Mouse (Mus musculus): ENCODE results near the gene Rrm1. TPM values are rescaled to one million over a fixed set of nuclear protein-coding genes. Genes with fewer than 3 reads are reported as not detected.
"Not testable (repeated sequence)": the region's sequence is repeated elsewhere in the genome, so short reads cannot be mapped to it uniquely, and the experiment has no call there.

Gene Rrm1
- polyA plus RNA-seq, 1 experiment: 222 TPM

DNA sequence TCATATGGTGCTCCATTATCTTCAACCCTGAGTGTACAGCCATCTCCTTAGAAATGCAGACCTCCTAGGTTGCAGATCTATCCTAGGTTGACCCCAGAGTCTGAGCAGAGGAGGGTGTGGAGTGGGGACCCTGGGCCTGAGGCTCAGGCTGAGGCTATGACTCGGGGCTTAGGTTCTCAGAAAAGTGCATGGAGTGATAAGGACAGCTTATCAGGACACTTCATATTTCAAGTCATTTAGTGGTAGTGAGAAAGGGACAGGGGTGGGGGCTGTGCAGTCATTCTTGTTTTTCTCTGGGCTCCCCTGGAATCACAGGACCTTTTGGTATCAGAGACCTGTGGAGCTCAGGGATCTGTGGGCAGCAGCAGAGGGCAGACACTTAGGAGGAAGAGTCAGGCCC lies 44.6 kb downstream of the Rrm1 start:
- Histone ChIP-seq H3K4me1 (ENCODE audit: control insufficient read depth, insufficient read depth, low read length) (peaks cover 3% of the 10 kb centered on the region; the same call in 1 of the 2 replicates), H3K4me3 (ENCODE audit: insufficient read depth, low read length) (no peak overlapping the region), H3K27ac (ENCODE audit: insufficient read depth, low read length) (no peak overlapping the region)
- TF ChIP-seq CTCF (IDR thresholded peaks at IDR 0.05; ENCODE audit: borderline replicate concordance, insufficient read depth, low read length) (no peak), POLR2A (IDR thresholded peaks at IDR 0.05; ENCODE audit: low read depth, low read length) (no peak)

DNA sequence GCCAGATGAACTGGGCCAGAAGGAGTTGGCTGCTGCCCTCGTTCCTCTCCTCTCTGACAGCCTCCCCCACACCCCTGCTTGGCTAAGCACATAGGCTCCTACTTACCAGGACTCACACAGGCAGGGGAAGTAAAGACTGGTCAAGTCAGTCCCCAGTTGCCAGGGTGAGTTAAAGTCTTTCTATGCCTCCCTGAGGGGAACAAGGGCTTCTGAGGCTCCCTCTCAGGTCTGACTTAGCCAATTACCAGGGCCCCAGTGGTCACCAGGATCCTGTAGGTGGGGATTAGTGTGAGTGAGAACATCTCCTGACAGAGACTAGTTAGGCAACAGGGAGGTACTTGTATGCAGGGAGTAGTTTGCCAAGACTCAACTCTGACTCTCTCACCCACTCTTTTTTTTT lies 46.7 kb downstream of the Rrm1 start, which contains the start of gene Olfr544:
Gene Olfr544, minus strand, starts transcription at position 153 of the 400 bp plus-strand sequence.
- H3K4me1 ChIP-seq (ENCODE audit: control insufficient read depth, insufficient read depth, low read length): peaks cover 1% of the 10 kb centered on the region; the same call in 1 of the 2 replicates
- H3K27ac ChIP-seq (ENCODE audit: insufficient read depth, low read length): no peak within 1 kb of the TSS
- TF ChIP-seq CTCF (IDR thresholded peaks at IDR 0.05; ENCODE audit: borderline replicate concordance, insufficient read depth, low read length) (no peak), POLR2A (IDR thresholded peaks at IDR 0.05; ENCODE audit: low read depth, low read length) (no peak)
- no peak within 1 kb of the TSS for H3K4me3 ChIP-seq (ENCODE audit: insufficient read depth, low read length)

DNA sequence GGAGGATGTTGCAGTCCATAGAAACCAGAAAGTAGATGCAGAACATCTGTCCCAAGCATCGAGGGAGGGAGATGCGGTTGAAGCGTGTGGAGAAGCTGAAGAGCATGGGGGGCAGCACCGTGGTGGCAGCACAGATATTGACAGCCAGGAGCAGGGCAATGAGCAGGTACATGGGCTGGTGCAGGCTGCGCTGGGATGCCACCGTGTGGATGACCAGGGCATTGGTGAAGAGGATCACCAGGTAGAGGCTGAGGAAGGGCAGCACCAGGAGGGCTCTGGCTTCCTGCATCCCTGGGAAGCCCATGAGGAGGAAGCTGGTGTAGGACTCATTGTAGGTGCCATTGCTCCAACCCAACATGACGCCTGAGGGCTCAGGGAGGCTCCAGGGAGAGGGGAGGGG lies 52.9 kb downstream of the Rrm1 start:
- not testable (repeated sequence) for H3K4me3 ChIP-seq (ENCODE audit: insufficient read depth, low read length); H3K27ac ChIP-seq (ENCODE audit: insufficient read depth, low read length); H3K4me1 ChIP-seq (ENCODE audit: control insufficient read depth, insufficient read depth, low read length)

DNA sequence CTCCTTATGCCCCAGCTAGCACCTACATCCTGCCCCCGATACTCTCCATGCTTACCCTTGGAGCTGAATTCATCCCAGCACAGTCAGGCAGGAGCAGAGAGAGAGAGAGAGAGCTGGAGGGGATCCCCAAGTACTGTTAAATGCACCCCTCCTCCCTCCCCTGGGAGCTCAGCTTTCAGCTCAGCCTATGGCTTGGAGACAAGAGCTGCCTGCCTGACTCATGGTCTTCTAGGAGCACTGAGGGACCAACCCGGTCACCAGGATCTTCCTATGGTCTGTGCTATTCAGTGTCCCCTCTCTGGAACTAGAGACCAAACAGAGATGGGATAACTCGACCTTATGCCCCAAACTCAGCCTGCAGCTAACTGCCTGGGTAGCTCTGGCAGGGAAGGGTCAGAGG lies 58.0 kb downstream of the Rrm1 start, which contains the start of gene Olfr545:
Gene Olfr545, minus strand, starts transcription at position 101 of the 400 bp plus-strand sequence.
- TF ChIP-seq CTCF (IDR thresholded peaks at IDR 0.05; ENCODE audit: borderline replicate concordance, insufficient read depth, low read length): no peak
- TF ChIP-seq POLR2A (IDR thresholded peaks at IDR 0.05; ENCODE audit: low read depth, low read length): no peak
- Histone ChIP-seq H3K4me3 (ENCODE audit: insufficient read depth, low read length) (no peak within 1 kb of the TSS), H3K4me1 (ENCODE audit: control insufficient read depth, insufficient read depth, low read length) (no peaks in the 10 kb centered on the region), H3K27ac (ENCODE audit: insufficient read depth, low read length) (no peak within 1 kb of the TSS)

DNA sequence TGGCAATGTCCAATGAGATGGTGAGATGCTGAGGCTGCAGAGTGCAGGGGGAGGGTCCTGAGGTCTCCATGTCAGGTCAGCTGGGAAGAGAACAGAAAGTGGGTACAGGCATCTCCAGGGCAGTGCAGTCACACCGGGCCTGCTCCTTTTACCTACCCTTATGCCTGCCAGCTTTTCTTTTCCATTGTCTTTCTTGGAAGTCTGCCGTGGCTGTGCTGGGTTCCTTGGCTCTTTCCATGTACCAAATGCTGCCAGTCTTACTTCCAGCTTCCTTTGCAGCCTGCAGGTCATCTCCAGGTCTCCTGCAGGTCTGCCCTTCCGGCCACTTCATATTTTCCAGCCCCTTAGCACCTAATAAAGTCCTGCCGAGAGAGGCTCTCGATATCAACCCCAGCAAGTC lies 60.5 kb downstream of the Rrm1 start:
- H3K4me1 ChIP-seq (ENCODE audit: control insufficient read depth, insufficient read depth, low read length): no peaks in the 10 kb centered on the region
- no peak overlapping the region for H3K27ac ChIP-seq (ENCODE audit: insufficient read depth, low read length)
- H3K4me3 ChIP-seq (ENCODE audit: insufficient read depth, low read length): no peak overlapping the region
- TF ChIP-seq POLR2A (IDR thresholded peaks at IDR 0.05; ENCODE audit: low read depth, low read length) (no peak), CTCF (IDR thresholded peaks at IDR 0.05; ENCODE audit: borderline replicate concordance, insufficient read depth, low read length) (no peak)

DNA sequence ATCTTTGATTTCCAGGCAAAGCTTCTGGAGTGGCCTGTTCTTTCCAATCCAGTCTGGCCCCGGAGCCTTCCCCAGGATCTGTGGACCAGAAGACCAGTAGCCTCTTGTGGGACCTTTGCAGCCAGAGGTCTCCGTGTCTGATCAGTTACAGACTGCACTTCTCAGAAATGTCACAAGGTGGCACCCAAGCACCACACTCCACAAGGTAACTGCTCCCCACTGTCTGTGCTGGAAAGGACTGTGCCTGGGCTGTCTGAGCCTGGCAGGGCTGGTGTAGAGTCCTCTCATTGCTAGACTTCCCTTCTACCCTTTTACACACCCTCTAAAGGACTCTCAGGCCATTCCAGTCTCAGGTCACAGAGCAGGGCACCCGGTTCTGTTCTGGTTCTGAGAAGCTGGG lies 65.4 kb downstream of the Rrm1 start:
- no peak overlapping the region for H3K27ac ChIP-seq (ENCODE audit: insufficient read depth, low read length)
- TF ChIP-seq POLR2A (IDR thresholded peaks at IDR 0.05; ENCODE audit: low read depth, low read length) (no peak), CTCF (IDR thresholded peaks at IDR 0.05; ENCODE audit: borderline replicate concordance, insufficient read depth, low read length) (peak; percentile 89)
- no peaks in the 10 kb centered on the region for H3K4me1 ChIP-seq (ENCODE audit: control insufficient read depth, insufficient read depth, low read length)
- no peak overlapping the region for H3K4me3 ChIP-seq (ENCODE audit: insufficient read depth, low read length)

DNA sequence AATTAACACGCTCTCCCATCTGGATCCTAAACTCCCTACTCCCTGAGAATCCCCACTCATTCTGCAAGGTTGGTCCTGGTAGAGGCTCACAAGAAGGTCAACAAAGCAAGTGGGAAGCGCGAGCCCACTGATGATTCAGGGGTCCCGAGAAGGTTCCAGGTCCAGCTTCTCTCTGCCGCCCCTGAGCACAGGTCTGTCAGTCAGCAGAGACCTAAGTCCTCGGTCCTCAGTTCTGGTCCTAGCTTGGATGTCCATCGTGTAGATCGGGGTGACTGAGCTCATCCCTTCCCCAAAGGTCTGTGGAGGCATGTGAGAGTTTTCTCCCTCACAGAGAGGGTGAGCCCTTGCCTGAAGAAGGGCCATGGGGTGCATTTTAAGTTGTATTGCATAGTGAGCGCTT lies 66.6 kb downstream of the Rrm1 start:
- no peak for TF ChIP-seq CTCF (IDR thresholded peaks at IDR 0.05; ENCODE audit: borderline replicate concordance, insufficient read depth, low read length)
- no peak for TF ChIP-seq POLR2A (IDR thresholded peaks at IDR 0.05; ENCODE audit: low read depth, low read length)
- H3K4me3 ChIP-seq (ENCODE audit: insufficient read depth, low read length): no peak overlapping the region
- H3K27ac ChIP-seq (ENCODE audit: insufficient read depth, low read length): no peak overlapping the region
- no peaks in the 10 kb centered on the region; the same call in 1 of the 2 replicates for H3K4me1 ChIP-seq (ENCODE audit: control insufficient read depth, insufficient read depth, low read length)

DNA sequence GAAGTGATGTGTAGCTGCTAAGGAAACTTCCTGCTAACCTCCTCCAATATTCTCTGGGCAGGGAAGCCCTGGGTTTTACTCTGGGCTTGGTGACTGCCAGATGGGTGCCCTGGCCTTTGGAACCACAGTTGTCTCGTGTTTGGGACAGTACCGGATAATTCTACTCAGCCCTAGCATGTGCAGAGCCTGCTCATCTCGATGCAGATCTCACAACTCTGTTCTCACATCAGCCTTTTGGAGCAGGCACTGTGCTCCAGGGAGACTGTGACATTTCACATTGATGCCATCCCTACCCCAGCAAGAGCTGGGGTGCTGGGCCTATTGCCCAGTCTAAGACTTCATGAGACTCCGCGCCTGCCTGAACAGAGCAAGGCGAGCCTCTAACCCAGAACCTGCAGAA lies 67.2 kb downstream of the Rrm1 start:
- no peak overlapping the region for H3K4me3 ChIP-seq (ENCODE audit: insufficient read depth, low read length)
- H3K4me1 ChIP-seq (ENCODE audit: control insufficient read depth, insufficient read depth, low read length): no peaks in the 10 kb centered on the region; the same call in 1 of the 2 replicates
- no peak overlapping the region for H3K27ac ChIP-seq (ENCODE audit: insufficient read depth, low read length)
- TF ChIP-seq CTCF (IDR thresholded peaks at IDR 0.05; ENCODE audit: borderline replicate concordance, insufficient read depth, low read length): no peak
- TF ChIP-seq POLR2A (IDR thresholded peaks at IDR 0.05; ENCODE audit: low read depth, low read length): no peak

DNA sequence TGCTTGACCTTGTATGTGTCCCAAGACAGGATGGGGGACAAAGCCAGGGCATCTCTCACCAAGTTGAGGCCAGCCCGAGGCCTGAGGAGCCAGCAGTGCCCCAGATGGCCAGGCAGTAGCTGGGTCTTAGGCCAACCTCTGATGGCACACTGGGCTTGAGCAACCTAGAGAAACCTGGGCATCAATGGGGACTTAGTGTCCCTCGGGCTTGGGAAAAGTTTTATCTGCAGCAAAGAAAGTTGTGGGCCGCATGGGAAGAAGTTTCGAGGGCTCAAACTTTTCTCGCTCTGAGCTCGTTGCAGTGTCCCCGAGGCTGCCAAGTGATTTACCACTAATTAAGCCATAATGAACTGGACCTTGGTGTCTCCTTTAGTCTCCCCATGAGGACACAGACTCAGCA lies 68.2 kb downstream of the Rrm1 start:
- TF ChIP-seq CTCF (IDR thresholded peaks at IDR 0.05; ENCODE audit: borderline replicate concordance, insufficient read depth, low read length): no peak
- TF ChIP-seq POLR2A (IDR thresholded peaks at IDR 0.05; ENCODE audit: low read depth, low read length): no peak
- Histone ChIP-seq H3K27ac (ENCODE audit: insufficient read depth, low read length) (no peak overlapping the region), H3K4me1 (ENCODE audit: control insufficient read depth, insufficient read depth, low read length) (no peaks in the 10 kb centered on the region; the same call in 1 of the 2 replicates)

DNA sequence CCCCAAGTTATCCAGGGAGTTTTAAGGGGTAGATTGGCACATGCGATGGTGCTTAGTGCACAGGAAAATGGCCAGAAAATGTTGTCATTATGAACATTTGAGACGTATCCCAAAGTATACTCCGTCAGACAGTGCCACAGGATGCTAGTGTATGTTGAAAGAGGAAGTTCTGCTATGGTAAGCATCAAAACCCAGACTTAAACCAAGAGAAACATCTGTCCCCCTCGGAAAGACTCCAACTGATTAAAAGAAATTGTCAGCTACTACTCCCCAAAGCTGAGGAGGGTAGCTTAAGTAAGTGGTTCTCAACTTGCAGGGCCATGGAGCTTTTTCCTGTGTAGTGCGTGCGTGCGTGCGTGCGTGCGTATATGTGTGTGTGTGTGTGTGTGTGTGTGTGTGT lies 70.4 kb downstream of the Rrm1 start:
- TF ChIP-seq CTCF (IDR thresholded peaks at IDR 0.05; ENCODE audit: borderline replicate concordance, insufficient read depth, low read length) (no peak), POLR2A (IDR thresholded peaks at IDR 0.05; ENCODE audit: low read depth, low read length) (no peak)
- Histone ChIP-seq H3K4me1 (ENCODE audit: control insufficient read depth, insufficient read depth, low read length) (no peaks in the 10 kb centered on the region; the same call in 1 of the 2 replicates), H3K27ac (ENCODE audit: insufficient read depth, low read length) (no peak overlapping the region), H3K4me3 (ENCODE audit: insufficient read depth, low read length) (no peak overlapping the region)

More for the DNA sequence above, 68.2 kb downstream of the Rrm1 start:
- H3K4me3 ChIP-seq (ENCODE audit: insufficient read depth, low read length): no peak overlapping the region

Measured in embryonic fibroblast, embryonic 13.5 days (primary cell).